Mouse (Mus musculus) c-Kit-positive CD71-positive TER-119-positive erythroid progenitor cells, embryonic 14.5 days (primary cell): Measurements from ENCODE around the gene Cct8l1.

Experiments
- DNase-seq: peaks from one replicate; pipeline ENCODE4 v3.0.0-alpha.2; 2013; ENCODE audit warnings: low spot score

Cct8l1 gene

GRCm38 (mm10) chr5:25530629-25531028 is 14.8 kb downstream of the Cct8l1 start:
- no peak for DNase-seq

GRCm38 (mm10) chr5:25532256-25533147 is 16.6 kb downstream of the Cct8l1 start:
- peak; percentile 34 for DNase-seq

- no peak for DNase-seq
Measured at GRCm38 (mm10) chr5:25533298-25533697, 17.4 kb downstream of the Cct8l1 start.

- DNase-seq, result no peak
Measured at GRCm38 (mm10) chr5:25535566-25535965, 19.7 kb downstream of the Cct8l1 start.

- no peak for DNase-seq
Measured at GRCm38 (mm10) chr5:25536451-25536850, 20.6 kb downstream of the Cct8l1 start.

GRCm38 (mm10) chr5:25536921-25537409 is 21.1 kb downstream of the Cct8l1 start:
- DNase-seq, result peak; percentile 54

- DNase-seq, result no peak
Measured at GRCm38 (mm10) chr5:25540412-25540811, 24.5 kb downstream of the Cct8l1 start.

GRCm38 (mm10) chr5:25540921-25541320 is 25.1 kb downstream of the Cct8l1 start:
- no peak for DNase-seq

GRCm38 (mm10) chr5:25541661-25542060 is 25.8 kb downstream of the Cct8l1 start:
- no peak for DNase-seq

- DNase-seq, result no peak
Measured at GRCm38 (mm10) chr5:25544061-25544460, 28.2 kb downstream of the Cct8l1 start.

- DNase-seq, result no peak
Measured at GRCm38 (mm10) chr5:25544566-25544965, 28.7 kb downstream of the Cct8l1 start.

- DNase-seq, result no peak
Measured at GRCm38 (mm10) chr5:25546912-25547311, 31.0 kb downstream of the Cct8l1 start.

GRCm38 (mm10) chr5:25550912-25551311 is 35.0 kb downstream of the Cct8l1 start:
- DNase-seq, result no peak

- DNase-seq, result no peak
Measured at GRCm38 (mm10) chr5:25554210-25554609, 38.3 kb downstream of the Cct8l1 start.

- DNase-seq, result no peak
Measured at GRCm38 (mm10) chr5:25554689-25555088, 38.8 kb downstream of the Cct8l1 start.

GRCm38 (mm10) chr5:25555684-25556083 is 39.8 kb downstream of the Cct8l1 start:
- DNase-seq, result no peak

GRCm38 (mm10) chr5:25556363-25556762 is 40.5 kb downstream of the Cct8l1 start:
- DNase-seq, result no peak
